Mouse (Mus musculus) spleen, postnatal 36 days (tissue): ENCODE data around the gene Ms4a6b.
"Not testable (repeated sequence)": the region's sequence is repeated elsewhere in the genome, so short reads cannot be mapped to it uniquely, and the experiment has no call there.

Source experiments
- DNase-seq, 2 experiments: peaks; one replicate each; pipeline ENCODE4 v3.0.0; 2022; ENCODE audit warnings: low spot score in 2 of 2, mixed read lengths in 1 of 2

Ms4a6b gene

GRCm38 (mm10) chr19:11533421-11533820 is 17.1 kb downstream of the Ms4a6b start:
- DNase-seq, result no peak

GRCm38 (mm10) chr19:11533888-11534445 is 17.7 kb downstream of the Ms4a6b start:
- no peak for DNase-seq

- DNase-seq, result no peak
Observed at GRCm38 (mm10) chr19:11536593-11536992, 20.3 kb downstream of the Ms4a6b start, which contains the start of gene Ms4a4d. TSS of gene Ms4a4d (plus strand) at chr19:11536801.

- no peak for DNase-seq
Observed at GRCm38 (mm10) chr19:11537336-11537735, 21.0 kb downstream of the Ms4a6b start.

- DNase-seq, result peak; percentile 77 to 82
Observed at GRCm38 (mm10) chr19:11540166-11540821, 24.0 kb downstream of the Ms4a6b start.

- DNase-seq, result not testable (repeated sequence)
Observed at GRCm38 (mm10) chr19:11544383-11544782, 28.1 kb downstream of the Ms4a6b start.

GRCm38 (mm10) chr19:11547911-11548310 is 31.6 kb downstream of the Ms4a6b start:
- DNase-seq, result no peak

- DNase-seq, result no peak
Observed at GRCm38 (mm10) chr19:11554726-11555125, 38.4 kb downstream of the Ms4a6b start.

- DNase-seq, result peak; percentile 20 to 25
Observed at GRCm38 (mm10) chr19:11559560-11559959, 43.2 kb downstream of the Ms4a6b start.

GRCm38 (mm10) chr19:11574965-11575364 is 58.7 kb downstream of the Ms4a6b start:
- no peak for DNase-seq
